Mouse (Mus musculus) ES-CJ7 (cell line): ENCODE results near the gene Rbmxl1.

Experiments
- DNase-seq: peaks from one replicate; pipeline ENCODE4 v3.0.0; 2011; ENCODE audit warnings: low read depth, low spot score

Gene Rbmxl1

GRCm38 (mm10) chr8:78493031-78493430 lies 15.7 kb downstream of the Rbmxl1 start:
- peak; percentile 87 for DNase-seq

- DNase-seq: peak; percentile 78
These were observed 19.0 kb downstream of the Rbmxl1 start for GRCm38 (mm10) chr8:78489733-78490132.

- peak; percentile 82 for DNase-seq
These were observed 31.5 kb downstream of the Rbmxl1 start for GRCm38 (mm10) chr8:78477051-78477829.

GRCm38 (mm10) chr8:78467889-78468288 lies 40.8 kb downstream of the Rbmxl1 start:
- peak; percentile 91 for DNase-seq

GRCm38 (mm10) chr8:78463941-78464340 lies 44.8 kb downstream of the Rbmxl1 start:
- no peak for DNase-seq

GRCm38 (mm10) chr8:78456441-78456840 lies 52.3 kb downstream of the Rbmxl1 start:
- no peak for DNase-seq
